Mouse (Mus musculus) heart, embryonic 16.5 days (tissue): Measurements from ENCODE around the gene Rhou. TPM values are rescaled to one million over a fixed set of nuclear protein-coding genes. Genes with fewer than 3 reads are reported as not detected.

Experiments used
- ATAC-seq: fragments of 200-750 bp; cut with Nextera tagmentation; replicated peaks from 2 replicates; pipeline ENCODE4 v1.8.0; 2017; ENCODE audit warnings: moderate number of reproducible peaks; ENCODE audit not compliant: insufficient read depth, low FRiP score; ENCODE audit errors: extremely low read depth
- H3K27ac ChIP-seq: fragments of 300-500 bp; sonication (generic); 2 replicates; pipeline ENCODE4 v1.5.1; 2014; ENCODE audit warnings: mild to moderate bottlenecking, low read length, control low read depth, moderate library complexity
- H3K27me3 ChIP-seq: fragments of 300-500 bp; sonication (generic); 2 replicates; pipeline ENCODE4 v1.6.1; 2014; ENCODE audit warnings: low read length, mixed read lengths; ENCODE audit not compliant: control insufficient read depth, insufficient read depth
- H3K36me3 ChIP-seq: fragments of 300-500 bp; sonication (generic); 2 replicates; pipeline ENCODE4 v1.6.1; 2014; ENCODE audit not compliant: control insufficient read depth, insufficient read depth
- H3K4me1 ChIP-seq: fragments of 300-500 bp; sonication (generic); 2 replicates; pipeline ENCODE4 v1.6.1; 2014; ENCODE audit warnings: low read length, mixed read lengths; ENCODE audit not compliant: control insufficient read depth, insufficient read depth
- H3K4me2 ChIP-seq: fragments of 300-500 bp; sonication (generic); 2 replicates; pipeline ENCODE4 v1.6.1; 2014; ENCODE audit warnings: low read depth, mild to moderate bottlenecking, control low read depth, low read length
- H3K4me3 ChIP-seq: fragments of 300-500 bp; sonication (generic); 2 replicates; pipeline ENCODE4 v1.5.1; 2014; ENCODE audit warnings: mild to moderate bottlenecking, control low read depth, low read length
- H3K9ac ChIP-seq: fragments of 300-500 bp; sonication (generic); 2 replicates; pipeline ENCODE4 v1.6.1; 2014; ENCODE audit warnings: low read length, control low read depth
- H3K9me3 ChIP-seq: fragments of 300-500 bp; sonication (generic); replicated peaks from 2 replicates; pipeline ENCODE4 v1.6.1; 2016; ENCODE audit warnings: low read length; ENCODE audit not compliant: control insufficient read depth
- WGBS: fragments of 180-500 bp; shearing (Covaris S2); extraction: QIAGEN DNeasy Blood & Tissue Kit; methylation state at CpG from one replicate; pipeline ENCODE4 v1.1.7; 2014; 5-methylcytosine and 5-hydroxymethylcytosine counted together
- polyA plus RNA-seq: library from polyadenylated mRNA; unstranded; fragments of >200 nt; fragmentation: Nextera tagmentation; extraction: Ambion mirVana; gene quantifications from 2 replicates; pipeline ENCODE4 v1.2.1, GENCODE M21; 2015

Rhou gene
- polyA plus RNA-seq, 1 experiment from 2014 or later: 4.2 TPM

GRCm38 (mm10) chr8:123655351-123655779 is 1.6 kb downstream of the Rhou start:
- peaks cover 9% of the 10 kb centered on the region for H3K4me1 ChIP-seq
- peak overlapping the region; percentile 85 for H3K9ac ChIP-seq
- H3K9me3 ChIP-seq: no peaks in the 10 kb centered on the region
- no peaks in the 10 kb centered on the region for H3K27me3 ChIP-seq
- peaks cover 11% of the 10 kb centered on the region for H3K36me3 ChIP-seq
- peak overlapping the region; percentile 23 for H3K27ac ChIP-seq
- ATAC-seq: no peak
- H3K4me3 ChIP-seq: peak overlapping the region; percentile 76
- WGBS: 22% methylated on average over 8 of the region's 8 CpGs
- peak overlapping the region; percentile 84 for H3K4me2 ChIP-seq

- Histone ChIP-seq H3K27me3 (no peaks in the 10 kb centered on the region), H3K36me3 (peaks cover 14% of the 10 kb centered on the region), H3K4me1 (peaks cover 9% of the 10 kb centered on the region), H3K9ac (no peak overlapping the region), H3K27ac (no peak overlapping the region), H3K9me3 (no peaks in the 10 kb centered on the region), H3K4me3 (no peak overlapping the region), H3K4me2 (no peak overlapping the region)
- ATAC-seq: no peak
- 89% methylated on average over 8 of the region's 8 CpGs for WGBS
Observed at GRCm38 (mm10) chr8:123657826-123658225, 4.1 kb downstream of the Rhou start.

GRCm38 (mm10) chr8:123659469-123660057 is 5.8 kb downstream of the Rhou start:
- peaks cover 6% of the 10 kb centered on the region for H3K4me1 ChIP-seq
- WGBS: 54% methylated on average over 10 of the region's 10 CpGs
- 0 out of 2 replicates have a peak overlapping the region, but pooled peaks have one; percentile 25 for H3K27ac ChIP-seq
- no peaks in the 10 kb centered on the region for H3K9me3 ChIP-seq
- no peak overlapping the region for H3K4me3 ChIP-seq
- H3K9ac ChIP-seq: no peak overlapping the region
- no peak overlapping the region for H3K4me2 ChIP-seq
- H3K36me3 ChIP-seq: peaks cover 14% of the 10 kb centered on the region
- no peaks in the 10 kb centered on the region for H3K27me3 ChIP-seq
- ATAC-seq: peak; percentile 77

DNA sequence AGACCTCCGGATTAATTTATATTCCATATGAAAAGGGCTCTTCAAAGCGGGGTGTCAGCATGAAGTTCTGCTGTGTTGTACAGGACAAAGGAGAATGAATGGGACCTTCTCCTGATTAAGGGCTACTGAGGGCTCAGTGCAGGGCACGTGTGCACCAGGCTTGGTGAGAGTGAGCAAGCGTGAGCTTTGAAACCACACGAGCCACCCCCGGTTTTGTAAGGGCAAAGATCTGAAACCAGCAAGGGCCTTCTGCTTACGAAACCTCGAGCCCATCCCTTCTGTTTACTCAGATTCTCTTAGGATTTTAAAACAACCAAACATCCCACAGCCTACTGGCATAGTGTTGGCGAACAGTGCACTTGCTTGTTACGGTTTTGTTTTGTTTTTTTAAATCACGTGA is 7.8 kb downstream of the Rhou start:
- Histone ChIP-seq H3K27me3 (no peaks in the 10 kb centered on the region), H3K27ac (no peak overlapping the region), H3K4me1 (no peaks in the 10 kb centered on the region), H3K4me3 (no peak overlapping the region), H3K36me3 (peaks cover 11% of the 10 kb centered on the region), H3K9me3 (no peaks in the 10 kb centered on the region), H3K9ac (no peak overlapping the region), H3K4me2 (no peak overlapping the region)
- 88% methylated on average over 11 of the region's 11 CpGs for WGBS
- no peak for ATAC-seq

GRCm38 (mm10) chr8:123665580-123665979 is 11.9 kb downstream of the Rhou start:
- Histone ChIP-seq H3K4me1 (no peaks in the 10 kb centered on the region), H3K4me3 (no peak overlapping the region), H3K36me3 (0 out of 2 replicates have a peak, but pooled peaks cover 3% of the 10 kb centered on the region), H3K9ac (no peak overlapping the region), H3K9me3 (no peaks in the 10 kb centered on the region), H3K4me2 (no peak overlapping the region), H3K27ac (no peak overlapping the region), H3K27me3 (no peaks in the 10 kb centered on the region)
- 69% methylated on average over 6 of the region's 6 CpGs for WGBS
- no peak for ATAC-seq

DNA sequence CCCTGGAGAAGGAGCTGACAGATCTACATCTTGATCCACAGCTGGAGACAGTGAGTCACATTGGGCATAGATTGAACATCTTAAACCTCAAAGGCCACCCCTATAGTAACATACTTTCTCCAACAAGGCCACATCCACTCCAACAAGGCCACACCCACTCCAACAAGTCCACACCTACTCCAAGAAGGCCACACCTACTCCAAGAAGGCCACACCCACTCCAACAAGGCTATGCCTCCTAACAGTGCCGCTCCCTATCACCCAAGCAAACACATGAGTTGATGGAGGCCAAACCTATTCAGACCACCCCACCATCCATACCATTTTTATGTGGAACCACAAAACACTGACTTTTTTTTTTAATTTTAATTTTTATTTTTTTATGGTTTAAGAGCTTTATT is 13.1 kb downstream of the Rhou start:
- ATAC-seq: no peak

DNA sequence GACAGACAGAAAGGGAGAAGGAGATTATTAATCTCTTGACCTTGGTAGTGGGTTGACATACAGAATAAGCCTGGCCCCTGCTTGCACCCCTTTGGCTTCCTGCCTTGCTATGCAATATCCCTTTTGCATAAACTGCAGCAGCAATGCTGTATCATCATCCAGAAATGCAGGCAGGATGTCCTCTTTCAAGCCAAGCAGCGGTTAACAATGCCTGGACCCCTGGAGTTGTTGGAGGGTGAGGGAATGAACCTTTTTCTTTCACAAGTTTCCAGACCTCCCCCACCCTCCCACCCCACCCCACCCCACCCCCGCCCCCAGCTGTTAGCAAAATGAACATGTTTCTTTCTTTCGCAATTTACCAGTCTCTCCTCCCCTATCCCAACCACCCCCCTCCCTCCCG is 15.0 kb downstream of the Rhou start:
- Histone ChIP-seq H3K4me3 (no peak overlapping the region), H3K36me3 (no peaks in the 10 kb centered on the region), H3K4me2 (no peak overlapping the region), H3K9ac (no peak overlapping the region), H3K27ac (no peak overlapping the region), H3K9me3 (no peaks in the 10 kb centered on the region), H3K27me3 (no peaks in the 10 kb centered on the region), H3K4me1 (no peaks in the 10 kb centered on the region)
- WGBS: 65% methylated on average over 4 of the region's 4 CpGs
- ATAC-seq: no peak

More for the DNA sequence above, 13.1 kb downstream of the Rhou start:
- Histone ChIP-seq H3K9me3 (no peaks in the 10 kb centered on the region), H3K9ac (no peak overlapping the region), H3K27me3 (no peaks in the 10 kb centered on the region), H3K36me3 (no peaks in the 10 kb centered on the region), H3K27ac (no peak overlapping the region), H3K4me3 (no peak overlapping the region), H3K4me1 (no peaks in the 10 kb centered on the region), H3K4me2 (no peak overlapping the region)
- WGBS: 82% methylated on average over 1 of the region's 1 CpGs

GRCm38 (mm10) chr8:123670766-123671165 is 17.0 kb downstream of the Rhou start:
- no peak overlapping the region for H3K4me2 ChIP-seq
- no peak for ATAC-seq
- peaks cover 5% of the 10 kb centered on the region for H3K4me1 ChIP-seq
- no peak overlapping the region for H3K4me3 ChIP-seq
- H3K27me3 ChIP-seq: no peaks in the 10 kb centered on the region
- 62% methylated on average over 7 of the region's 7 CpGs for whole genome bisulfite sequencing
- H3K9ac ChIP-seq: no peak overlapping the region
- no peaks in the 10 kb centered on the region for H3K9me3 ChIP-seq
- no peak overlapping the region for H3K27ac ChIP-seq
- H3K36me3 ChIP-seq: no peaks in the 10 kb centered on the region

DNA sequence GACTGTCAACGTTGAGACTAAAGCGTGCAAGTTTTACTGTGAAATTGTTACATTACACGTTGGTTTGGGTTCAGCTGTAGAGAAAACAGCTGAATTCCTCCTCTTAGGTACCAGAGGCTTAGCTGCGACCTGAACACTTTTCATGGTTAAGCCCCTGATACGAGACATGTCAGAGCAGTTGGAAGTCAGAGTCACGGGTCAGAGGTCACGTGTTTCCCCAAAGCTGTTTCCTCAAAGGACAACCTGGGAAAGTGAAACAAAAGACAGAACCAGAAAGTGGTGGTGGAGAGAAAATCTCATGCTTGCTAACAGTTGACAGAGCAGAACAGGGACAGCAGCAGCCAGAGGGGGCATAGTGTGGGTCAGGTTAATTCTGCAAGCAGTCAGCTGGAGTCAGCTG is 17.7 kb downstream of the Rhou start:
- Histone ChIP-seq H3K36me3 (no peaks in the 10 kb centered on the region), H3K4me2 (no peak overlapping the region), H3K27ac (no peak overlapping the region), H3K9me3 (no peaks in the 10 kb centered on the region), H3K4me3 (no peak overlapping the region), H3K27me3 (no peaks in the 10 kb centered on the region), H3K4me1 (peaks cover 7% of the 10 kb centered on the region), H3K9ac (no peak overlapping the region)
- ATAC-seq: no peak
- 75% methylated on average over 7 of the region's 7 CpGs for WGBS
